Comparison of ENCODE assay signal across 19 mouse cellular contexts in the genomic region with DNA sequence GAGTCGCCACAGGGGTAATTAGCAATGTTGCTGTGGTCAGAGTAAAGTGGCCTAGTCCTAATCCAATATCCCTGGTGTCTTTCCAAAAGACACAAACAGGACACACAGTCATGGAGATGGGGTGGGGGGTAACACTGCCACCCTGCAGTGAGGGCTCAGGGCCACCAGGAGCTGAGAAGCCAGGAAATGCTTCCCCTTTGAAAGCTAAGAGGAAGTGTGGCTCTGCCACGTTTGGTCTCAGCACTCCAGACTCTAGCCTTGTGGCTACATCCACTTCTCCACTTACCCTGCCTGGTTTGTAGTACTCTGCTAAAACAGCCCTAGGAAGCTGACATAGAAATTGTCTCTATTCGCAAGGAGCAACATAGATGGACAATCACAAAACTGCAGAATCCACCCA.
A peak's percentile ranks its signal among the peaks of the same experiment; 100 is the strongest.
DNase-seq lines count a peak whose midpoint lies in the region; ATAC-seq lines count a peak whose summit lies in the region.
"Had no signal": no experiment of that assay in that cellular context is flagged by ENCODE, and none has a peak within 500 bp of the region (broad histone marks: within the 10 kb centered on the region; RNA-seq: fewer than 3 reads in every experiment).

No protein-coding gene starts in this region.

- peaks cover 69% of the 10 kb centered on the region for H3K27me3 ChIP-seq in limb, embryonic 13.5 days
- H3K27me3 ChIP-seq in limb, embryonic 10.5 days (ENCODE audit: low read depth, poor library complexity, severe bottlenecking), result peaks cover 99% of the 10 kb centered on the region
- H3K27me3 ChIP-seq: forebrain, embryonic 15.5 days; heart, embryonic 15.5 days had no signal

- H3K4me1 ChIP-seq in limb, embryonic 13.5 days, result peaks cover 15% of the 10 kb centered on the region
- peaks cover 47% of the 10 kb centered on the region for H3K4me1 ChIP-seq in limb, embryonic 10.5 days
- H3K4me1 ChIP-seq: forebrain, embryonic 15.5 days; heart, embryonic 15.5 days had no signal

- no peak overlapping the region for H3K27ac ChIP-seq in limb, embryonic 13.5 days
- H3K27ac ChIP-seq in limb, embryonic 10.5 days, result no peak overlapping the region
- H3K27ac ChIP-seq: embryonic facial prominence, embryonic 10.5 days; forebrain, embryonic 15.5 days; heart, adult 2 months; heart, embryonic 15.5 days; hindbrain, embryonic 10.5 days; hindbrain, embryonic 14.5 days had no signal

- 0 out of 2 replicates have a peak, but pooled peaks have one; percentile 3 for ATAC-seq in limb, embryonic 13.5 days (ENCODE audit: low FRiP score, low read depth)
- peak; percentile 94 for ATAC-seq in granulocyte monocyte progenitor cell, adult 5-6 weeks (replicated peaks; ENCODE audit: poor library complexity, severe bottlenecking)
- ATAC-seq: forebrain, embryonic 15.5 days had no signal

- no peak overlapping the region for H3K4me3 ChIP-seq in limb, embryonic 13.5 days
- H3K4me3 ChIP-seq in limb, embryonic 10.5 days, result no peak overlapping the region
- H3K4me3 ChIP-seq: embryonic facial prominence, embryonic 10.5 days; forebrain, embryonic 15.5 days; heart, adult 2 months; heart, embryonic 15.5 days; hindbrain, embryonic 10.5 days had no signal

- no peaks in the 10 kb centered on the region for H3K9me3 ChIP-seq in limb, embryonic 13.5 days
- H3K9me3 ChIP-seq in limb, embryonic 10.5 days (replicated peaks), result no peaks in the 10 kb centered on the region
- H3K9me3 ChIP-seq: embryonic facial prominence, embryonic 10.5 days; forebrain, embryonic 15.5 days; heart, embryonic 15.5 days; hindbrain, embryonic 10.5 days had no signal

- no peak overlapping the region for H3K9ac ChIP-seq in limb, embryonic 13.5 days
- H3K9ac ChIP-seq: forebrain, embryonic 15.5 days; heart, embryonic 15.5 days; hindbrain, embryonic 14.5 days had no signal

- no peak for DNase-seq in limb, embryonic 10.5 days (ENCODE audit: low spot score)
- DNase-seq in c-Kit-positive CD71-negative TER-119-negative erythroid progenitor cells, embryonic 14.5 days (ENCODE audit: low read depth), result peak; percentile 7
- no peak for DNase-seq in spleen, postnatal 10 days (ENCODE audit: low spot score in 2 of 2)
- no peak for DNase-seq in right cerebral cortex, postnatal 25 days
- DNase-seq: adrenal gland, postnatal 10 days; cerebellum, adult 11-12 months; cerebellum, adult 9-10 months; cerebellum, postnatal 36 days; gastrocnemius, postnatal 10 days; heart, adult 2 months; heart, postnatal 14 days had no signal

- H3K36me3 ChIP-seq in limb, embryonic 13.5 days, result no peaks in the 10 kb centered on the region
- no peaks in the 10 kb centered on the region for H3K36me3 ChIP-seq in limb, embryonic 10.5 days
- H3K36me3 ChIP-seq: embryonic facial prominence, embryonic 10.5 days; forebrain, embryonic 15.5 days; heart, embryonic 15.5 days; hindbrain, embryonic 10.5 days had no signal

- WGBS in limb, embryonic 13.5 days, result 48% methylated on average over 3 of the region's 3 CpGs
- WGBS in limb, embryonic 10.5 days, result 58% methylated on average over 3 of the region's 3 CpGs

- H3K4me2 ChIP-seq in limb, embryonic 13.5 days (replicated peaks), result no peak overlapping the region
- H3K4me2 ChIP-seq: forebrain, embryonic 15.5 days; heart, embryonic 11.5 days; heart, embryonic 15.5 days; hindbrain, embryonic 14.5 days had no signal
